Mouse (Mus musculus) ES-E14 (cell line): Measurements from ENCODE around the gene Tmem139. TPM values are rescaled to one million over a fixed set of nuclear protein-coding genes. Genes with fewer than 3 reads are reported as not detected.
A peak's percentile ranks its signal among the peaks of the same experiment; 100 is the strongest.

Experiments
- DNase-seq: peaks from one replicate; pipeline ENCODE4 v3.0.0-alpha.2; 2013; ENCODE audit warnings: low read depth, low spot score
- H3K27ac ChIP-seq: 2 replicates; pipeline ENCODE4 v1.5.1; 2012; ENCODE audit warnings: low read depth, mild to moderate bottlenecking, low read length, moderate library complexity, mixed read lengths; ENCODE audit not compliant: poor library complexity, insufficient read depth, severe bottlenecking
- H3K36me3 ChIP-seq: 2 replicates; pipeline ENCODE4 v1.6.1; 2012; ENCODE audit warnings: mild to moderate bottlenecking, low read length, moderate library complexity, mixed read lengths; ENCODE audit not compliant: control insufficient read depth, poor library complexity, insufficient read depth, severe bottlenecking
- H3K4me1 ChIP-seq, 2 experiments: fragments of 150-350 bp in 1 of 2; sonication (generic) in 1 of 2; 2 replicates each; pipeline ENCODE4 v1.6.1; 2012; ENCODE audit warnings: low read length in 2 of 2, mild to moderate bottlenecking in 1 of 2, mixed read lengths in 1 of 2; ENCODE audit not compliant: control insufficient read depth in 2 of 2, insufficient read depth in 2 of 2, poor library complexity in 1 of 2
- H3K4me3 ChIP-seq, 2 experiments: fragments of 150-350 bp in 1 of 2; sonication (generic) in 1 of 2; 2 replicates each; pipeline ENCODE4 v1.5.1; 2012; ENCODE audit warnings: low read length in 2 of 2, low read depth in 1 of 2, mild to moderate bottlenecking in 1 of 2, mixed read lengths in 1 of 2; ENCODE audit not compliant: insufficient read depth in 1 of 2, poor library complexity in 1 of 2, severe bottlenecking in 1 of 2
- H3K9ac ChIP-seq: 2 replicates; pipeline ENCODE4 v1.6.1; 2012; ENCODE audit warnings: low read depth, mild to moderate bottlenecking, low read length, mixed read lengths; ENCODE audit not compliant: poor library complexity, insufficient read depth, severe bottlenecking
- H3K9me3 ChIP-seq: fragments of 150-350 bp; sonication (generic); 2 replicates; pipeline ENCODE4 v1.6.1; 2012; ENCODE audit warnings: low read depth, mild to moderate bottlenecking, low read length; ENCODE audit not compliant: control insufficient read depth, insufficient read depth
- CHD2 ChIP-seq: IDR thresholded peaks from 2 replicates; pipeline ENCODE4 v1.6.1; 2014; ENCODE audit warnings: mild to moderate bottlenecking, low read depth, low read length, inconsistent platforms
- HCFC1 ChIP-seq: IDR thresholded peaks from 2 replicates; pipeline ENCODE4 v1.6.1; 2012; ENCODE audit warnings: low read length, inconsistent platforms, borderline replicate concordance; ENCODE audit not compliant: insufficient read depth
- MAFK ChIP-seq: IDR thresholded peaks from 2 replicates; pipeline ENCODE4 v1.6.1; 2014; ENCODE audit warnings: mild to moderate bottlenecking, low read depth, low read length, inconsistent platforms; ENCODE audit not compliant: insufficient read depth
- ZC3H11A ChIP-seq: IDR thresholded peaks from 2 replicates; pipeline ENCODE4 v1.6.1; 2012; ENCODE audit warnings: low read depth, mild to moderate bottlenecking, inconsistent platforms, low read length, borderline replicate concordance
- ZNF384 ChIP-seq: IDR thresholded peaks from 2 replicates; pipeline ENCODE4 v1.6.1; 2012; ENCODE audit warnings: low read depth, low read length, inconsistent platforms
- in situ Hi-C, 2 experiments: fragments of 600-800 bp; cut with MboI; formaldehyde crosslinking; loops; one replicate each; pipeline ENCODE4 v1.15.1; 2025; ENCODE audit warnings: low sequenced_read_pairs in 2 of 2, inconsistent platforms in 1 of 2; ENCODE audit not compliant: unreplicated experiment in 2 of 2
- total RNA-seq: library from RNA; depleted of rRNA; stranded (reverse); fragments of 300-350 nt; gene quantifications from 2 replicates; pipeline ENCODE4 v1.2.3, GENCODE M21; 2012

The Tmem139 gene
- total RNA-seq, 1 experiment: 1.3 TPM

- in situ Hi-C loops: no loop called here
- Histone ChIP-seq H3K9ac (peak overlapping the region; percentile 98), H3K9me3 (no peaks in the 10 kb centered on the region), H3K27ac (peak overlapping the region; percentile 79; the same call in 1 of the 2 replicates), H3K4me1 (peaks cover 3 to 8% of the 10 kb centered on the region in 2 experiments; a peak in 3 of 4 replicates), H3K36me3 (peaks cover 25% of the 10 kb centered on the region), H3K4me3 (peak overlapping the region; percentile 93 to 99)
- no peak for DNase-seq
- TF ChIP-seq MAFK (no peak), HCFC1 (no peak), CHD2 (no peak), ZC3H11A (no peak), ZNF384 (no peak)
Observed at GRCm38 (mm10) chr6:42265391-42266330, 3.9 kb downstream of the Tmem139 start.

- no peak overlapping the region for H3K4me3 ChIP-seq
- no peak overlapping the region for H3K27ac ChIP-seq
- in situ Hi-C loops: no loop called here
- H3K9ac ChIP-seq: no peak overlapping the region
- peaks cover 0 to 8% of the 10 kb centered on the region in 2 experiments; a peak in 2 of 4 replicates for H3K4me1 ChIP-seq
- H3K36me3 ChIP-seq: peaks cover 39% of the 10 kb centered on the region
- TF ChIP-seq ZNF384 (no peak), ZC3H11A (no peak), CHD2 (no peak), MAFK (no peak), HCFC1 (no peak)
- no peak for DNase-seq
- no peaks in the 10 kb centered on the region for H3K9me3 ChIP-seq
Observed at GRCm38 (mm10) chr6:42270817-42271216, 9.0 kb downstream of the Tmem139 start.

DNA sequence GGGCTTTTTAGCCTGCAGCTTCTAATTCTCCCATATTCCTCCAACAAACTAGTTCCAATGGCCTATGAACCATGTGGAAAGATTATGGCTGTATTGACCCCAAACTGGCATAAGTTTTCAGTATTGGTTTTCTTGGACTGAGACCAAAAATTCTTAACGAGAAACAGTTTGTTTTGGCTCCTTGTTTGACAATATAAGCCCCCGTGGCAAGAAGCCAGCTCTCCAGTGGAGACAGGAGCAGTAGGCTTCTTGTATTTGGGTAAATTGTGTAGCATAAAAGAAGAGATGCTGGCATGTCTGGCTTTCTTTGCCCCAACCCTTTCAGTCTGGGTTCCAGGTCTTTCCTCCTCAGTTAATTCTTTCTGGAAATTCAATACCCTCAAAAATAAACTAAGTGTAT lies 14.4 kb downstream of the Tmem139 start:
- Histone ChIP-seq H3K4me3 (no peak overlapping the region), H3K4me1 (no peaks in the 10 kb centered on the region), H3K36me3 (peaks cover 40% of the 10 kb centered on the region), H3K9ac (no peak overlapping the region), H3K9me3 (no peaks in the 10 kb centered on the region), H3K27ac (no peak overlapping the region)
- in situ Hi-C loops: no loop called here
- DNase-seq: no peak
- no peak for TF ChIP-seq ZNF384
- TF ChIP-seq CHD2: no peak
- no peak for TF ChIP-seq ZC3H11A
- TF ChIP-seq MAFK: no peak
- no peak for TF ChIP-seq HCFC1

GRCm38 (mm10) chr6:42282865-42283528 lies 21.2 kb downstream of the Tmem139 start:
- no peaks in the 10 kb centered on the region for H3K9me3 ChIP-seq
- H3K36me3 ChIP-seq: peaks cover 36% of the 10 kb centered on the region
- no peak for DNase-seq
- H3K4me3 ChIP-seq: no peak overlapping the region
- no peak overlapping the region for H3K9ac ChIP-seq
- in situ Hi-C loops: no loop called here
- H3K27ac ChIP-seq: no peak overlapping the region
- TF ChIP-seq MAFK: no peak
- TF ChIP-seq ZNF384: no peak
- no peak for TF ChIP-seq HCFC1
- no peak for TF ChIP-seq CHD2
- TF ChIP-seq ZC3H11A: no peak
- no peaks in the 10 kb centered on the region for H3K4me1 ChIP-seq
